Comparison of ENCODE assay signal across 19 mouse cellular contexts in the genomic region with DNA sequence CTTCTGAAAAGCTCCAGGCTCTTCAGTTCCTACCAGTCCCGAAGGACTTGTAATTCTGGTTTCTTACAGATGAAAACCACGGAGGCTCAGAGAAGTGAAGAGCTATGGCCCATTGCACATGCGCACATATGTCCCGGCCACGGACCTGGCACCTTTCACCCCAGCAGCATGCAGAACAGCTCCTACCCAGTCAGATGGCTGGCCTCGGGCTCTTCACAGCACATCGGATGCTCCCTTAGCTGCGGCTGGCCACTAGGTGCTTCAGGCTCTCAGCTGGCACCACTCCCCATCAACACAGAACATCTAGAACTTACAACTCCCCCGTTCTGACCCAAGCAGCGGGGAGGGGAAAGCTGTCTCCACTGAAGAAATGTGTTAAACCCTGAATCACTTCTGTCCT. TPM values are rescaled to one million over a fixed set of nuclear protein-coding genes. Genes with fewer than 3 reads are reported as not detected.
"Had no signal": no experiment of that assay in that cellular context is flagged by ENCODE, and none has a peak within 500 bp of the region (broad histone marks: within the 10 kb centered on the region; RNA-seq: fewer than 3 reads in every experiment).

No protein-coding gene starts in this region.

- H3K9ac ChIP-seq: kidney, embryonic 15.5 days; liver, embryonic 13.5 days; neural tube, embryonic 12.5 days had no signal

- DNase-seq: kidney, adult 11 months; kidney, adult 8-10 months; kidney, postnatal 10 days; kidney, postnatal 36 days; liver, embryonic 13.5 days; lung, adult 2 months; lung, postnatal 14 days; lung, postnatal 4 days; midbrain, embryonic 14.5 days; retina, postnatal 1 day; thymus, adult 18-20 months; thymus, postnatal 14 days; thymus, postnatal 4 days had no signal

- H3K4me3 ChIP-seq: kidney, embryonic 15.5 days; liver, embryonic 13.5 days; neural tube, embryonic 12.5 days had no signal

- H3K9me3 ChIP-seq: kidney, embryonic 15.5 days; liver, embryonic 13.5 days; neural tube, embryonic 12.5 days had no signal

- H3K4me2 ChIP-seq: kidney, embryonic 15.5 days; liver, embryonic 13.5 days; midbrain, embryonic 11.5 days; neural tube, embryonic 12.5 days had no signal

- H3K36me3 ChIP-seq: kidney, embryonic 15.5 days; liver, embryonic 13.5 days; neural tube, embryonic 12.5 days had no signal

- H3K27ac ChIP-seq: kidney, embryonic 15.5 days; liver, embryonic 13.5 days; neural tube, embryonic 12.5 days had no signal

RNA-seq across cellular contexts. Expression of a gene that starts 42.1 kb away (rescaled TPM):
- total RNA-seq: megakaryocyte-erythroid progenitor cell, adult 5-6 weeks; neutrophil, adult 5-6 weeks had no signal

RNA-seq across cellular contexts. Expression of a gene that starts 54.8 kb away (rescaled TPM):
- total RNA-seq: megakaryocyte-erythroid progenitor cell, adult 5-6 weeks; neutrophil, adult 5-6 weeks had no signal
- polyA plus RNA-seq: limb, embryonic 11.5 days had no signal
